Mouse (Mus musculus): ENCODE data around the gene Kifap3. TPM values are rescaled to one million over a fixed set of nuclear protein-coding genes. Genes with fewer than 3 reads are reported as not detected.
"Not testable (repeated sequence)": the region's sequence is repeated elsewhere in the genome, so short reads cannot be mapped to it uniquely, and the experiment has no call there.

Kifap3 gene
- polyA plus RNA-seq (2012; rRNA removed), result 6.4 and 8.0 TPM in 2 replicates

DNA sequence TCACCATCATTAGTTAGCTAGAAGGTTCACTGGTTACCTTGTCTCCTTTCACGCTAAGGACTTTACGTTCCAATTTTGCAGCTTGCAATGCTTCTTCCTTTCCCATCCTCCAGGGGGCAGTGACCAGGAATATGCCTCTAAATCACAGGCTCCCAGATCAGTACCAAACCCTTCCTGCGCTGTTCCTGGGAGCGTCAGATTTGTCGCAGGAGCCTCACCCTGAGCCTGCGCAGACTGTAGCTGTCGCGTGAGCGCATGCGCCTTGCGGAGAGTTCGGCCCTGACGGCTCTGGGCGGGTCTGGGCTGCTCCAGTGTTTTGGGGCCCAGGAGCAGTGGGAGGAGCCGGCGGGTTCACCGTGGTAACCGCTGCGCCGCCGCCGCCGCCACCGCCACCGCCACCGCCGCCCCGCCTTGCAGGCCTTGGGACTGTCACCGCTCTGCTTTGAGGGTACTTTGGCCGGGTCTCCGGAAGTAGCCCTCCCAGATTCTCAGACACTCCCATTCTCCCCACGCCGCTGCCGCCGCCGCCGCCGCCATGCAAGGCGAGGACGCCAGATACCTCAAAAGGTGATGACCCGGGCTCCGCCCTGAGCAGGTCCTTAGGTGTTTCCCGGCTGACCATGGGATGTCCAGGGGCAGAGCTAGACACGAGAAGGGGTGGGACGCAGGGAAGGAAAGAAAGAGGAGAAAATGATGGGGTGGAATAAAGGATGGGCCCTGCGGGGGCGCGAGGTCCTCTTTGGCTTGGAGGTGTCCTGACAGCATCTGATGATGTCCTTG is at the start of gene Kifap3:
Kifap3 (plus strand) TSS at position 248 of the 780 bp plus-strand sequence.
- Histone ChIP-seq H3K36me3 (ENCODE audit: control insufficient read depth, insufficient read depth, low read length) (no peaks in the 10 kb centered on the region), H3K4me1 (ENCODE audit: control insufficient read depth, insufficient read depth, low read length) (0 out of 2 replicates have a peak, but pooled peaks cover 3% of the 10 kb centered on the region), H3K27me3 (replicated peaks; ENCODE audit: control insufficient read depth, insufficient read depth, low read length) (no peaks in the 10 kb centered on the region), H3K4me3 (ENCODE audit: insufficient read depth, low read depth, low read length) (peak within 1 kb of the TSS; percentile 72), H3K27ac (ENCODE audit: insufficient read depth, low read depth, low read length) (no peak within 1 kb of the TSS)
- DNase-seq, result peak; percentile 99
- TF ChIP-seq CTCF (conservative IDR thresholded peaks at IDR 0.05; ENCODE audit: insufficient read depth, insufficient read length, low read depth, low read length) (peak; percentile 89), POLR2A (IDR thresholded peaks at IDR 0.05; ENCODE audit: low read depth, low read length) (no peak)
- under 1% methylated on average over 48 of the region's 48 CpGs for WGBS

DNA sequence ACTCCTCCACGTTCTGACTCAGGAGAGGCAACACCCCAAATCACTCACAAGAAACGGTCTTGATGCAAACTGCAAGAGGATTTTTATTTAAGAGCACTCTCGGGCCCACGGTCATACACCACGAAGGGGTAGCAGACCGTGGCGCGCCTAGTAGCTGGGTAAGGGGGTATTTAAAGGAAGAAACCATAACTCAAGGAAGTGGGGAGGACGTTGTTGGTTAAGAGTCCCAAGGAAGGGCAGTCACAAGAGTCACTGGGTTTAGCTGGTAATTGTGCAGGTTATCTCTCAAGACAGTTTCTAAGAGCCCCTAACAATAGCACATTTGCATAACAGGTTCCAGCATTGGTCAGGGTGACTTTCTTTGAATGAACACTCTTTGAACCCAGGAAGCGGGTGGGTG is 48.2 kb upstream of the Kifap3 start:
- not testable (repeated sequence) for DNase-seq; H3K36me3 ChIP-seq (ENCODE audit: control insufficient read depth, insufficient read depth, low read length); H3K27ac ChIP-seq (ENCODE audit: insufficient read depth, low read depth, low read length); H3K27me3 ChIP-seq (replicated peaks; ENCODE audit: control insufficient read depth, insufficient read depth, low read length); H3K4me1 ChIP-seq (ENCODE audit: control insufficient read depth, insufficient read depth, low read length); H3K4me3 ChIP-seq (ENCODE audit: insufficient read depth, low read depth, low read length)
- 86% methylated on average over 10 of the region's 10 CpGs for WGBS

- TF ChIP-seq CTCF (conservative IDR thresholded peaks at IDR 0.05; ENCODE audit: insufficient read depth, insufficient read length, low read depth, low read length), result no peak
- TF ChIP-seq POLR2A (IDR thresholded peaks at IDR 0.05; ENCODE audit: low read depth, low read length), result no peak
- no peak for DNase-seq
- Histone ChIP-seq H3K4me1 (ENCODE audit: control insufficient read depth, insufficient read depth, low read length) (no peaks in the 10 kb centered on the region), H3K4me3 (ENCODE audit: insufficient read depth, low read depth, low read length) (no peak overlapping the region), H3K27me3 (replicated peaks; ENCODE audit: control insufficient read depth, insufficient read depth, low read length) (no peaks in the 10 kb centered on the region), H3K36me3 (ENCODE audit: control insufficient read depth, insufficient read depth, low read length) (no peaks in the 10 kb centered on the region), H3K27ac (ENCODE audit: insufficient read depth, low read depth, low read length) (no peak overlapping the region)
- WGBS, result 65% methylated on average over 10 of the region's 10 CpGs
These were observed 42.7 kb upstream of the Kifap3 start for GRCm38 (mm10) chr1:163736441-163737238.

DNA sequence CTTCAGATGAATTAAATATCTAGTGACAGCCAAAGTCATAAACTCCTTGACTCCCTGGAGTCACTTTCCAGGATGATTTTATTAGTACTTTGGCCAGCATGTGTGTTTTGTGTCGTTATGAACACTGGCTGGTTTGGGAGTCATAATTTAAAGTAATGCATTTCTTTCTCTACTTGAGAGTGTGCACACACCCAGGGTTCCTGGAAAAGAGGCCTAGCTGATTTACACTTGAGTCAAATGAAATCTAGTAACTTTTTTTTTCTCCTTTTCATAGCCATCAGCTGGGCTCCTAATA is 42.2 kb upstream of the Kifap3 start:
- H3K27me3 ChIP-seq (replicated peaks; ENCODE audit: control insufficient read depth, insufficient read depth, low read length), result no peaks in the 10 kb centered on the region
- no peak for DNase-seq
- no peak overlapping the region for H3K4me3 ChIP-seq (ENCODE audit: insufficient read depth, low read depth, low read length)
- TF ChIP-seq POLR2A (IDR thresholded peaks at IDR 0.05; ENCODE audit: low read depth, low read length) (no peak), CTCF (conservative IDR thresholded peaks at IDR 0.05; ENCODE audit: insufficient read depth, insufficient read length, low read depth, low read length) (no peak)
- H3K27ac ChIP-seq (ENCODE audit: insufficient read depth, low read depth, low read length), result no peak overlapping the region
- H3K36me3 ChIP-seq (ENCODE audit: control insufficient read depth, insufficient read depth, low read length), result no peaks in the 10 kb centered on the region
- H3K4me1 ChIP-seq (ENCODE audit: control insufficient read depth, insufficient read depth, low read length), result no peaks in the 10 kb centered on the region
- WGBS, result 12% methylated on average over 1 of the region's 1 CpGs

- TF ChIP-seq POLR2A (IDR thresholded peaks at IDR 0.05; ENCODE audit: low read depth, low read length), result no peak
- no peak for TF ChIP-seq CTCF (conservative IDR thresholded peaks at IDR 0.05; ENCODE audit: insufficient read depth, insufficient read length, low read depth, low read length)
- WGBS, result 55% methylated on average over 4 of the region's 4 CpGs
These were observed 27.9 kb upstream of the Kifap3 start for GRCm38 (mm10) chr1:163751360-163751992.

DNA sequence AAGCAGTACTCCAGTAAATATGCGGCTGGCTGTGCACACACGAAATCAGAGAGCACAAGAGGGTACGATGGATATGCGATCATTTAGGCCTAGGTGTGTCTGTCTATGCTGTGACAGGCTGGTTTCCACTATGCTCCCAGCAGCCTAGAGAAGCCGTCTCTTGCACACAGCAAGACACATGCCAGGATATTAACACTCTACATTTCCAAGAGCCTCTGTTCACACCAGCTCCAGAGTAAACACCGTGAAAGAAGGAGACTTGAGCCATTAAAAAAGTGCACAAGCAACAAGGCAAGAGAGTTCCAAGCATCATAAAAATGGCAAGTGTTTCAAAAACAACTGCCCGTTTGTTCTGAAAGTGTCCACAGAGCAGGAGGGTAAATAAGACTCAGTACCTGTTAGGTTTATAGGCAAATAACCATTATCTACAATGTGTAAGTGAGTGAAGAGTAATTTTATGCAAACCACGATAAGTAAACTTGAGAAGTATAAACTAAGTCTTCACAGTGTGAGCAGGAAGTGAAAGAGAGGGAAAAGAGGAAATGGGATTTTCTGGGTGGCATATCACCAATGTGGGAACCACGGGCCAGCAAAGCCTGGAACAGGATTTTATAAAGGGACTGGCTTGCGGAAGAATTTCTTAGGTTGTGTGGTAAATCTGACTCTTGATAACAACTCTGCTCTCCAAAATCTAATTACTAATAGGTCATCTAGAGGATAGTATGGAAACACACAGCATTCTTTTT is 21.7 kb upstream of the Kifap3 start:
- Histone ChIP-seq H3K27ac (ENCODE audit: insufficient read depth, low read depth, low read length) (no peak overlapping the region), H3K27me3 (replicated peaks; ENCODE audit: control insufficient read depth, insufficient read depth, low read length) (no peaks in the 10 kb centered on the region), H3K36me3 (ENCODE audit: control insufficient read depth, insufficient read depth, low read length) (no peaks in the 10 kb centered on the region), H3K4me3 (ENCODE audit: insufficient read depth, low read depth, low read length) (no peak overlapping the region), H3K4me1 (ENCODE audit: control insufficient read depth, insufficient read depth, low read length) (no peaks in the 10 kb centered on the region)
- no peak for TF ChIP-seq POLR2A (IDR thresholded peaks at IDR 0.05; ENCODE audit: low read depth, low read length)
- 68% methylated on average over 10 of the region's 10 CpGs for whole genome bisulfite sequencing
- DNase-seq, result no peak

More at GRCm38 (mm10) chr1:163751360-163751992, 27.9 kb upstream of the Kifap3 start:
- DNase-seq, result no peak
- Histone ChIP-seq H3K27ac (ENCODE audit: insufficient read depth, low read depth, low read length) (no peak overlapping the region), H3K27me3 (replicated peaks; ENCODE audit: control insufficient read depth, insufficient read depth, low read length) (no peaks in the 10 kb centered on the region), H3K4me1 (ENCODE audit: control insufficient read depth, insufficient read depth, low read length) (no peaks in the 10 kb centered on the region), H3K36me3 (ENCODE audit: control insufficient read depth, insufficient read depth, low read length) (no peaks in the 10 kb centered on the region), H3K4me3 (ENCODE audit: insufficient read depth, low read depth, low read length) (no peak overlapping the region)

DNA sequence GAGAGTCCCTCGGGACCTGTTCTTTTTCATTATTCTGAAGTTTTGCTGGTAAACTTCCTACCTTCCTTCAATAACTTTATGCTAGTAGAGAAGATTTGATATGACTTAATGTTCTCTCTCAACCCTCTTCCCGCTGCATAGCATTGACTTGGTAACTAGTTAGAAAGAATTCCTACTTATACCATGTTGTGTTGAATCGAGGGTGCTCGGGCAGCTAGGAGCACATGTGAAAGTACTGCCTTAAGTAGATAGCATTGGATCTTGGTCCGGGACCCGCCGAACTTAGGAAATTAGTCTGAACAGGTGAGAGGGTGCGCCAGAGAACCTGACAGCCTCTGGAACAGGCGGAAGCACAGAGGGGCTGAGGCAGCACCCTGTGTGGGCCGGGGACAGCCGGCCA is 4.2 kb downstream of the Kifap3 start:
- DNase-seq; H3K4me1 ChIP-seq (ENCODE audit: control insufficient read depth, insufficient read depth, low read length); H3K36me3 ChIP-seq (ENCODE audit: control insufficient read depth, insufficient read depth, low read length); H3K27me3 ChIP-seq (replicated peaks; ENCODE audit: control insufficient read depth, insufficient read depth, low read length); H3K27ac ChIP-seq (ENCODE audit: insufficient read depth, low read depth, low read length); H3K4me3 ChIP-seq (ENCODE audit: insufficient read depth, low read depth, low read length): not testable (repeated sequence)
- 97% methylated on average over 8 of the region's 11 CpGs for WGBS

Measured in kidney, adult 2 months (tissue).